Mouse (Mus musculus) MEL (cell line): ENCODE data around the gene Tgfb1. TPM values are rescaled to one million over a fixed set of nuclear protein-coding genes. Genes with fewer than 3 reads are reported as not detected.

ENCODE experiments used
- DNase-seq: peaks from one replicate; pipeline ENCODE4 v3.0.0; 2011; ENCODE audit warnings: low read depth, low spot score
- H3K27ac ChIP-seq: 2 replicates; pipeline ENCODE4 v1.5.1; 2012; ENCODE audit warnings: low read depth, mild to moderate bottlenecking, control low read depth, low read length, moderate library complexity; ENCODE audit not compliant: control insufficient read depth
- H3K27me3 ChIP-seq, 2 experiments: fragments of 150-350 bp in 1 of 2; sonication (generic) in 1 of 2; 2 replicates each; pipeline ENCODE4 v1.6.1; 2012; ENCODE audit warnings: low read length in 2 of 2, mild to moderate bottlenecking in 2 of 2, improper control_type of control experiment in 1 of 2, moderate library complexity in 1 of 2; ENCODE audit not compliant: insufficient read depth in 2 of 2, control insufficient read depth in 1 of 2
- H3K36me3 ChIP-seq, 2 experiments: 2 replicates each; pipeline ENCODE4 v1.6.1; 2012 to 2014; ENCODE audit warnings: low read length in 2 of 2, improper control_type of control experiment in 1 of 2, inconsistent platforms in 1 of 2, mild to moderate bottlenecking in 1 of 2; ENCODE audit not compliant: insufficient read depth in 2 of 2, control insufficient read depth in 1 of 2
- H3K4me1 ChIP-seq, 2 experiments: fragments of 150-350 bp in 1 of 2; sonication (generic) in 1 of 2; 2 replicates each; pipeline ENCODE4 v1.6.1; 2012; ENCODE audit warnings: low read length in 2 of 2, improper control_type of control experiment in 1 of 2, mild to moderate bottlenecking in 1 of 2; ENCODE audit not compliant: insufficient read depth in 2 of 2, control insufficient read depth in 1 of 2
- H3K4me3 ChIP-seq, 2 experiments: fragments of 150-350 bp in 1 of 2; sonication (generic) in 1 of 2; 2 replicates each; pipeline ENCODE4 v1.5.1; 2012; ENCODE audit warnings: low read depth in 2 of 2, low read length in 2 of 2, mild to moderate bottlenecking in 2 of 2, moderate library complexity in 2 of 2, control low read depth in 1 of 2, improper control_type of control experiment in 1 of 2; ENCODE audit not compliant: control insufficient read depth in 1 of 2, insufficient read depth in 1 of 2
- H3K79me2 ChIP-seq: 2 replicates; pipeline ENCODE4 v1.6.1; 2012; ENCODE audit warnings: mild to moderate bottlenecking, low read length, moderate library complexity; ENCODE audit not compliant: control insufficient read depth, poor library complexity, insufficient read depth
- H3K9ac ChIP-seq: 2 replicates; pipeline ENCODE4 v1.6.1; 2012; ENCODE audit warnings: low read depth, mild to moderate bottlenecking, control low read depth, low read length, moderate library complexity; ENCODE audit not compliant: control insufficient read depth, poor library complexity, severe bottlenecking
- H3K9me3 ChIP-seq: fragments of 150-350 bp; sonication (generic); replicated peaks from 2 replicates; pipeline ENCODE4 v1.6.1; 2012; ENCODE audit warnings: mild to moderate bottlenecking, low read length, improper control_type of control experiment, moderate library complexity; ENCODE audit not compliant: insufficient read depth
- BHLHE40 ChIP-seq: IDR thresholded peaks from 2 replicates; pipeline ENCODE4 v1.6.1; 2012; ENCODE audit warnings: low read depth, mild to moderate bottlenecking, inconsistent platforms, low read length, improper control_type of control experiment, borderline replicate concordance
- E2F4 ChIP-seq: IDR thresholded peaks from 2 replicates; pipeline ENCODE4 v1.6.1; 2011; ENCODE audit warnings: low read depth, low read length, improper control_type of control experiment, borderline replicate concordance
- ELF1 ChIP-seq: IDR thresholded peaks from 2 replicates; pipeline ENCODE4 v1.6.1; 2014; ENCODE audit warnings: low read depth, mild to moderate bottlenecking, inconsistent platforms, low read length, improper control_type of control experiment, moderate library complexity
- GATA1 ChIP-seq: IDR thresholded peaks from 2 replicates; pipeline ENCODE4 v1.6.1; 2011; ENCODE audit warnings: low read depth, low read length, improper control_type of control experiment
- JUND ChIP-seq: IDR thresholded peaks from 2 replicates; pipeline ENCODE4 v1.6.1; 2011; ENCODE audit warnings: low read depth, mild to moderate bottlenecking, improper control_type of control experiment, low read length
- MAFK ChIP-seq: IDR thresholded peaks from 2 replicates; pipeline ENCODE4 v1.6.1; 2011; ENCODE audit warnings: low read depth, mild to moderate bottlenecking, low read length, improper control_type of control experiment, borderline replicate concordance
- MAX ChIP-seq: IDR thresholded peaks from 2 replicates; pipeline ENCODE4 v1.6.1; 2011; ENCODE audit warnings: low read length, improper control_type of control experiment
- MXI1 ChIP-seq: IDR thresholded peaks from 2 replicates; pipeline ENCODE4 v1.6.1; 2011; ENCODE audit warnings: mild to moderate bottlenecking, low read depth, low read length, improper control_type of control experiment
- NELFE ChIP-seq: IDR thresholded peaks from 2 replicates; pipeline ENCODE4 v1.6.1; 2011; ENCODE audit warnings: low read depth, low read length, improper control_type of control experiment
- POLR2A ChIP-seq, 2 experiments: IDR thresholded peaks; 2 replicates each; pipeline ENCODE4 v1.6.1; 2011 to 2012; ENCODE audit warnings: low read length in 2 of 2, mild to moderate bottlenecking in 2 of 2, control low read depth in 1 of 2, improper control_type of control experiment in 1 of 2, low read depth in 1 of 2, moderate library complexity in 1 of 2; ENCODE audit not compliant: control insufficient read depth in 1 of 2, insufficient read depth in 1 of 2, poor library complexity in 1 of 2
- TBP ChIP-seq: IDR thresholded peaks from 2 replicates; pipeline ENCODE4 v1.8.0; 2011; ENCODE audit warnings: low read depth, low read length, improper control_type of control experiment
- TCF12 ChIP-seq: IDR thresholded peaks from 2 replicates; pipeline ENCODE4 v1.6.1; 2014; ENCODE audit warnings: low read depth, mild to moderate bottlenecking, inconsistent platforms, low read length, improper control_type of control experiment, moderate library complexity
- USF1 ChIP-seq: IDR thresholded peaks from 2 replicates; pipeline ENCODE4 v1.6.1; 2014; ENCODE audit warnings: low read depth, mild to moderate bottlenecking, inconsistent platforms, low read length, improper control_type of control experiment, moderate library complexity
- ZC3H11A ChIP-seq: IDR thresholded peaks from 2 replicates; pipeline ENCODE4 v1.6.1; 2012; ENCODE audit warnings: low read depth, mild to moderate bottlenecking, inconsistent platforms, low read length, improper control_type of control experiment
- ZMIZ1 ChIP-seq: IDR thresholded peaks from 2 replicates; pipeline ENCODE4 v1.6.1; 2012; ENCODE audit warnings: low read depth, mild to moderate bottlenecking, inconsistent platforms, low read length, improper control_type of control experiment, moderate library complexity
- polyA plus RNA-seq, 2 experiments: library from polyadenylated mRNA; stranded (reverse) in 1 of 2; unstranded in 1 of 2; fragments of >175 nt in 1 of 2; fragments of >200 nt in 1 of 2; gene quantifications; 2 replicates each; pipeline versions ENCODE4 v1.2.1 to v1.2.4; 2012; ENCODE audit warnings: low replicate concordance in 2 of 2, low read depth in 1 of 2; ENCODE audit not compliant: insufficient read length in 2 of 2, insufficient read depth in 1 of 2, missing spikeins in 1 of 2
- total RNA-seq: library from RNA; depleted of rRNA; stranded (reverse); fragments of 300-350 nt; gene quantifications from 2 replicates; pipeline ENCODE4 v1.2.3, GENCODE M21; 2012

The Tgfb1 gene
- total and polyA plus RNA-seq, 3 experiments: 108 to 489 (median 164) TPM

GRCm38 (mm10) chr7:25690051-25690450 is 3.2 kb downstream of the Tgfb1 start:
- Histone ChIP-seq H3K79me2 (peaks cover 79% of the 10 kb centered on the region), H3K4me3 (peak overlapping the region; percentile 51 to 97), H3K27ac (peak overlapping the region; percentile 98), H3K9ac (peak overlapping the region; percentile 99), H3K27me3 (no peaks in the 10 kb centered on the region), H3K9me3 (no peaks in the 10 kb centered on the region), H3K4me1 (peaks cover 0 to 24% of the 10 kb centered on the region in 2 experiments; a peak in 3 of 4 replicates), H3K36me3 (peaks cover 14 to 31% of the 10 kb centered on the region in 2 experiments)
- TF ChIP-seq ZC3H11A (no peak), ZMIZ1 (no peak), NELFE (no peak), USF1 (no peak), E2F4 (no peak), MAX (no peak), ELF1 (no peak), MAFK (no peak), MXI1 (no peak)
- DNase-seq: no peak

DNA sequence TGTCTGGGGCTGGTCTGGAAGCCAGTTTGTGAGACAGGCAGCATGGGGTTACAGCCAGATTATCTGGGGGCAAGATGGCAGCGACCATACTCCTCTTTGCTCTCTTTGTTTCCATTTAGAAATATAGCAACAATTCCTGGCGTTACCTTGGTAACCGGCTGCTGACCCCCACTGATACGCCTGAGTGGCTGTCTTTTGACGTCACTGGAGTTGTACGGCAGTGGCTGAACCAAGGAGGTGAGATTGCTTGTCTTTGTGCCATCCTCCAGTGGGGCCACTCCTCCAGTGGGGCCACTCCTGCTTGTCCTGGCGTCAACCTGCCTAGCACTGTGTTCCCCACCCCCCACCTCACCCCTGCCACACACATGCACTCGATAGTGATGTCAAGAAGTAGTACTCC is 7.3 kb downstream of the Tgfb1 start:
- Histone ChIP-seq H3K9ac (no peak overlapping the region), H3K4me1 (peaks cover 0 to 10% of the 10 kb centered on the region in 2 experiments; a peak in 3 of 4 replicates), H3K27ac (no peak overlapping the region), H3K79me2 (peaks cover 55% of the 10 kb centered on the region), H3K9me3 (no peaks in the 10 kb centered on the region), H3K27me3 (no peaks in the 10 kb centered on the region), H3K36me3 (peaks cover 18 to 30% of the 10 kb centered on the region in 2 experiments), H3K4me3 (no peak overlapping the region)
- no peak for DNase-seq
- TF ChIP-seq NELFE (no peak), TCF12 (no peak), USF1 (no peak), JUND (no peak)

DNA sequence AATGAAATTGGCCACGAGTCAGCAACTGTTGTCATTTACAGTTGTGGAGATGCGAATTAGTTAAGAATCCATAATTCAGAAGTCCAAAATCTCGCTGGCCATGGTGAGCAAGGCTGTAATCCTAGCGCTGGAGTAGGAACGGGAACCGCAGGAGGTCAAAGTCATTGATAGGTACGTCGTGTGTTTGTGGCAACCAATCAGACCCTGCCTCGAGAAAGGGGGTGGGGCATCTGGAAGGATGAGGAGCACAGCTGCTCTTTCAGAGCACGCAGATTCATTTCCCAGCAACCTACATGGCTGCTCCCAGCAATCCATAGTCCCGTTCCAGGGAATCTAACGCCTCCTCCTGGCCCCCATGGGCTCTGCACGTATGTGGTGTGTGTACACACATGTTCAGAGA is 13.0 kb downstream of the Tgfb1 start:
- no peak overlapping the region for H3K4me3 ChIP-seq
- peaks cover 0 to 2% of the 10 kb centered on the region in 2 experiments; a peak in 1 of 4 replicates for H3K4me1 ChIP-seq
- DNase-seq: no peak
- no peaks in the 10 kb centered on the region for H3K27me3 ChIP-seq
- H3K9ac ChIP-seq: no peak overlapping the region
- H3K9me3 ChIP-seq: no peaks in the 10 kb centered on the region
- TF ChIP-seq TBP (no peak), GATA1 (no peak), ELF1 (no peak), BHLHE40 (no peak), POLR2A (IDR thresholded peaks at IDR 0.05; ENCODE audit: control insufficient read depth in 1 of 2, insufficient read depth in 1 of 2, low read depth in 1 of 2, low read length in 2 of 2, poor library complexity in 1 of 2) (peak in 1 of 2 experiments; percentile 46; a peak in 1 of 4 replicates), MAX (no peak)
- peaks cover 22% of the 10 kb centered on the region for H3K79me2 ChIP-seq
- no peak overlapping the region for H3K27ac ChIP-seq
- peaks cover 10 to 38% of the 10 kb centered on the region in 2 experiments for H3K36me3 ChIP-seq
